Mouse (Mus musculus) embryo, embryonic 11 days (tissue): ENCODE data around the gene Gm9999.
"Not testable (repeated sequence)": the region's sequence is repeated elsewhere in the genome, so short reads cannot be mapped to it uniquely, and the experiment has no call there.

ENCODE experiments used
- DNase-seq: peaks from one replicate; pipeline ENCODE4 v3.0.0-alpha.2; 2015

The Gm9999 gene

DNA sequence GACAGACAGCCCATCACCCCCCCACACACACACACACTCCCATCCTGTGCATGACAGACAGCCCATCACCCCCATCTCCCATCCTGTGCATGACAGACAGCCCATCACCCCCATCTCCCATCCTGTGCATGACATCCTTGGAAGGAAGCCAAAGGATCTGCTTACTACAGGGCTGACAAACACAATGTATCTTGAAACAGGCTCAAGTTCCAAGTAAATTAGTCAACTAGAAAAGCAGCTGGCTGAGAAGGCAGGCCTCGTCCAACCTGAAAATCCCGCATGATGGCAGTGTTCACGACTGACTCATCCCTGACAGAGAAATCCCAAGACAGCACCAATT lies 17.2 kb downstream of the Gm9999 start:
- DNase-seq, result no peak

DNA sequence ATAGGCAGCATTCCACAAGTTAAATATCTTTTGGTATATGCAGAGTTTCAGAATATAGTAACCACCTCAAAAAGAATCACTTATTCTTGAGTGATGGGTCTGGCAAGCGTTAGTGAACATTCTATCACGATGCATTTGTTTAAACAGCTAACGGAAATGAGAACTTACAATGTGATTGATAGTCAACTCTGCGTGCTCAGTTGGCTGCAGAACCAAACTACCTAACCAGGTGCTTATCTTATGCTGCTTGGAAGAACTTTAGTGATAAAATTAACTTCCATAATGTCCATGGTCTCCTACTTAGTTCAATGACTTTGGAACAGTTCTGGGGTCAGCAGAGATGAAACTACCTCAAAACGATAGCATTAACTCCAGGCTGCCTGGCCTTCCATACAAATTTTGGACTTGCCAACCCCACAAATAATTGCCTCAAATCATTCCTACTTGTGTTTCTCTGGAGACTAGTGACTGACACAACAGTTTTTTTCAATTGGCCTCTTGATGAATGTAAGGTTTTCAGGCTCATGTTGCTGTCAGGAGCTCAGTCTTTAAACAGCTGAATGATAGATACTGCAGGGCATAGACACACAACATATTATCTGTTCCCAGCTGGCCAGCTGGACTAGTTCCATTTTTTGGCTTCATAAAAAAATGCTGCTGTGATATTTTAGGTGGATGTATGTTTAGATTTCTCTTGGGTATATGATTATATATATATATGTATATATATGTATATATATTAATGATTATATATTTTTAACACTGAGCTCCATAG lies 17.9 kb downstream of the Gm9999 start:
- DNase-seq, result no peak

DNA sequence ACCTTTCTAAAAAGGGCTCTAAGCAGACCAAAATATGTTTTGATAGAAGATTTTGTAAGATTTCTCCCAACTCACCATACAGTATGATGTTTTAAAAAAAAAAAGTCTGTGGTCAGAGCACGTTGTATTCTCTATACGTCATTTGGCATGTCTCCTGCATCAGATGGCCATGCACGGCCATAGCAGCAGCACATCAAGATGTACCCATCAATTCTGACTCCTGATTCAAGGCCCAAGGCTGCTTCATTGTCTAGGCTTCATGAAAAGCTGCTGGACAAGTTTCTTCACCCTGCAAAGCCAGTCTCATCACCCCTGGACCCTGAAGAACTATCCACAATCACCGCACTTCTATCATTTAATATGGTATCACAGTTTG lies 18.5 kb downstream of the Gm9999 start:
- no peak for DNase-seq

DNA sequence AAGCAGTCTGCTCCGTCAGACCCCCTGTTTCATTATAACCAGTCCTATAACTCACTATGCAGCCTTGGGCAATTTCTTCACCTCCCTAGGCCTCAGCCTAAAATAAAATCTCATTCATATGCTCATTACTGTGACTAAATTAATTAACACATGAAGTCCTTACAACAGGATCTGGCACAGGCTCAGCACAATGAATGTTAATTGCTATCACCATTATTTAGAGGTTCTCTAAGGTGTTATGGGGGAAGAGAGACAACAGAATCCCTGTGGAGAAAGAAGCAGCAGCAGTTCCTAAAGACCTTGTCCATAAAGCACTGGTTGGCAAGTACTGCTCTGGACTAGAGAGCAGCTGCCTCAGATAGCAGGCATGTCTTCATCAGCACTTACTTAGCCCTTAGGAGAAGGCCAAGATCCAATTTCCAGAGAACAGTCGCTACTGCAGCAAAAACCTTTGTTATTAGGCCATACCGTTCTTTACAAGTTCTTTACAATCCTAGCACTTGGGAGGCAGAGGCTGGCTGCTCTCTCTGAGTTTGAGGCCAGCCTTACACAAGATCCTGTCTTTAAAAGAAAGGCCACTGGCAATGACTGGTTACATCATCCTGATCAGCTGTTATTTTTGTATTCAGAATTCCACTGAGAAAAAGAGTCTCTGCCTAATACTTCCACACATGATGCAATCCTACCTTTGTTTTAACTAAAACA lies 20.2 kb downstream of the Gm9999 start:
- DNase-seq, result no peak

DNA sequence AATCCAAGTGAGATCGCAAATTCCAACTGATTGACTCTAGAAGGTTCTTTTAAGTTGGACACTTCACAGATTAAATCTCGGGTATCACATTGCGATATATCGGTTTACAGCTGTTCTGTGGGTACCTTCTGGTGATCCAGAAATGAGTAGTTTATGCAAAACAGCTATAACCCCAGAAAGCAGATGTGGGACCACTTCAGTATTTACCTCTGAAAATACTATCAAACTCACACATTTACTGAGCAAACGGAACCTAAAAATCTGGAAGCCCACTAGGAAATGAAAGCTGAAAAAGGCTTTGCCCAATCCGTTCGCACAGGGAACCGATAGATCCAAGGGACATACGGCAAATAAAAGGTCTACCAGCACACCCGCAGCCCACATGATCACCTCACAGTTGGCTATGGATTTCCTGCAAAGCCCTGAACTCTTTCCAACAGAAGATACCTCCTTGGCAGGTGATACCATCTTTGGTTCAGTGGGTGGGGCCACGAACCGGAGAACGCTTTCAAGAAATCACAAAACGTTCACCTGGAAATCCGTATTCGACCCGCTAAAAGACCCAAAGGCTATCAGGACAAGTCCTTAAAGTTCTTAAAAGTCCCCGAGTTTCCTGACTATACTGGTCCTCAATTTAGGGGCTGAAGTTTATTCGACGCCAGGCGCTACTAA lies 23.9 kb downstream of the Gm9999 start:
- DNase-seq, result no peak

DNA sequence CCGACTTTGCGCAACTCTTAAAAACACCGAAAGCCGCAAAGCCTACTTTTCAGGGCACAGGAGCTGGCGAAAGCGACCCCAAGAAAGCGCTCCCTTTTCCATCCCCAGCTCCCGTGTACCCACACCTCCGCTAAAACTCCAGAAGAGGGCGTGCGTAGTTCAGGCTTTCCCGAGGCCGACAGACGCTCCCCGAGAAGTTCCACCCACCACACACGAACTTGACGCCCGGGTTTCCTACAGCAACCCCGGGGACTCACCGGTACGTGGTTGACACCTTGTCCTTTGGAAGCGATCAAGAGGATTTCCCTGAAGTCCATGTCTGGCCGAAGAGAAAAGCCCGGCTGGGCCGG lies 24.4 kb downstream of the Gm9999 start:
- DNase-seq, result peak; percentile 83

DNA sequence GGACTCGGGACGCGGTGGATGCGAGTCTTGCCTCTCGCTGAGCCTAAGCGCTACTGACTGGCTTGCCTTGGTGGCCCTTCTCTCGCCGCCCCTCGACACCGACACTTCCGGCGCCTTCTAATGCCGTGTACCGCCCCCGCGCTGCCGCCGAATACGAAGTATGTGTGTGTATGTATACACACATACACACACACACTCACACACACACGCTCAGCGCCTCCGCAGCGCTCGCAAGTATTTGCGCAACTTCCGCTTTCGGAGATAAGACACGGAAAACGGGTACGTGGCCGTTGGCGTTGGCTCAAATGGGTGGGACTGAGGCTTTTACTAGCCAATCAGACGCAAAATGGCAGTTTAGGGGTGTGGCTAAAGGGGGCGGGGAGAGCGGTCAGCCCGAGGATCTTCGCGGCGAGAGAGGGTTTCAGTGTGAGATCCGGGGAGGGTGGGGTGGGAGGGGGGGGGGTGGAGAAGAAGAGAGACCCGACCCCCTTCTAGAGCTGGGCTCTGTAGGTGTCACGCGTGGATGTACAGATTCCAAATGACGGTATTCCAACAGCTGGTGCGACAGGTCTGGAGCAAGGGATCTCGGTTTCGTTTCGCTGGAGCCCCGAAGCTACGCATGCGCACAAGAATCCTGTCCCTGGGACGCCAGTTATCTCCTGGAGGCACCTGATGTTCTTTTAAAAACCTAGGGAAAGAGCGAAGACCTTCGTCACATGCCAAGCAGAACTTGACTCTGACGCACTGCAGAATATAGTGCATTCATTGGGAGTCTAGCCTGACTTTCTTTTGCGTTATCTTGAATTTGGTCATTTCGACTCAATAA lies 25.0 kb downstream of the Gm9999 start, which contains the start of gene Spty2d1:
TSS of gene Spty2d1 (minus strand) at position 244 of the 826 bp plus-strand sequence.
- DNase-seq, result peak; percentile 98

DNA sequence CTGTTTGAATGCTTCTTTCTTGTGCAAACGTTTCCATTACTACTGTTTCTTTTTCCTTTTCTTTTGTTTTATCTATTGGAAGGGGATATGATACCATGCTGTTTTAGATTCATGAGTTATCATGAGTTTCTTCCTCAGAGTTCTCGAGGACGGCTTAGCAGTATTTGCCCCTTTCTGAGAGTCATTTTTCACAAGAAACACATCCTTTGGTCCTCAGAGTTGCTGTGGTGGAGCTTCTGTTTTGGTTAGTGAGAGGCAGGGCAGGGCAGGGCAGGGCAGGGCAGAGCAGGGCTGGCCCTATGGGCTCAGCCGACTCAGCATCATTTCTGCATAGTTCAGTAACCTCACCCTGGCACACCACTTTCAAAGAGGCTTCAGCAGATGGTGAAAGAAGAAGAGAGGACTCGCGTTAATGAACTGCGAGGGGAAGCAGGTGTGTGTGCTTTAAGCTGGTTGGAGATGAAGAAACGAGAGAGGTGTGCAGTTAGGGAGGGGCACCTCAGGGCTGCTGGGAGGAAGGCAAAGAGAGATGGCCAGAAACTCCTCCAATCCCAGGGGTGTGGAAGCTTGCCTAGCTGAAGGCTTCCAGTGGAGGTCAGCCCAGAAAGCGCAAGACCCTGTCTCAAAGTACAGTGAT lies 29.9 kb downstream of the Gm9999 start:
- no peak for DNase-seq

DNA sequence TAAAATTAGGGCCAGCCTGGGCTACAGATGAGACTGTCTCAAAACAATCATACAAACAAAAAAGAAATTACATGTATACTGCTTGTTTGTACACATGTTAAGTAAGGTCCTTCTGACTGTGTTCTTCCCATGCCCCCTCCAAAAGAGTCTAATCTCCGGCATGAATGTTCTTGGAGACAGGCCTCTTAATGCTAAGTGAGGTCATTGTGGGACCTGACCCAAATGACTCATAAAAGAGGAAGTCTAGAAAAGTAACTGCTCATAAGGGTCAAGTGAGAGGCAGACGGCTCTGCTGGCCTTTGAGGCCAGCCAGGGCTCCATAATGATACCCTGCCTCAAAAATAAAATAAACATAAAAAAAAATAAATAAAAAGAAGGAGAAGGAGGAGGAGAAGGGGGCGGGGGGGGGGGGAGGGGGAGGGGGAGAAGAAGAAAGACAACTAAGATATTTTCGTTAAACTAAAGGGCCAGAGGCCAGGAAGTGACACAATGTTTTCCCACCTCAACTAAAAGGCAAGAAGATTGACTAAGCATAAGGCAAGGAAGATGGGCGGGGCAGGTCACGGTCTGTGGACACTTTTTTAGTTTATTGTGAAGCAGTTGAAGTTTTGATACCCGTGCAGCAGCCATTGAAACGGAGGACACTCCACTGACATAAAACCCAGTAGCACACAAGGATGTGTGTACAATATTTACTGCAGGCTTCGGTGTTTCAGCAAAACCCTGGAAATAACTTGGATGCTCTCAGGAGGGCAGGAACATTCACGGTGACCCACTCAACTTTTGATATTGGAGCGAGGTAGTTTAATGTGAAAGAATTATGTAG lies 31.4 kb downstream of the Gm9999 start:
- no peak for DNase-seq

DNA sequence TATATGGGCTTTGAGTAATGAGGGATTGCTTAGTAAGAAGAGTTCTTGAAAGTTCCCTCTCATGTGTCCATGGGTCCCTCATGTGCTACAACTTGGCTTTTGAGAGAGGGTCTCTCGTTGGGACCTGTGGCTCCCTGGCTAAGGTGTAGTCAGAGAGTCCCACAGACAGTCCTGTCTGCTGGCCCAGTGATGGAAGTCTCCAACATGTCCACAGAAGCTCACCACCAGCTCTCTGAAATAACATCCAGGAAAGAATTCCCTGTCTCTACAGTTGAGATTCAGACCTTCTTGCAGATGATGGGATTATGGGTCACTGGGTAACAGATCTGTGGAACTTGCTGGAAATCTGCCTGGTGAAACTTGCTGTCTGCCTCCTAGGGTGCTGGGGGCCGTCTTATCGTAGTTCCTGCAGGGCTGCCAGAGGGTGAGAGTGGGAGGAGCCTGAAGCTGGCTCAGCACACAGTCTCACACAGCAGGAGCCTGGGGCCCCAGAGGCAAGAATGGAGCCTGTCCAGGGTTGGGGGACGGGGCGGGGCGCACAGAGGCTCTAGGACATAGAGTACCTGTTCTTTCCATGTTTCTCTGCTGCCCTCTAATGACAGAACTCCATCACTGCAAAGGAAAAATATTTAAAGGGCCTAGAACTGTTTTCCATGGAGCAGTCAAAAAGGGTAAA lies 32.1 kb downstream of the Gm9999 start:
- DNase-seq, result peak; percentile 90

DNA sequence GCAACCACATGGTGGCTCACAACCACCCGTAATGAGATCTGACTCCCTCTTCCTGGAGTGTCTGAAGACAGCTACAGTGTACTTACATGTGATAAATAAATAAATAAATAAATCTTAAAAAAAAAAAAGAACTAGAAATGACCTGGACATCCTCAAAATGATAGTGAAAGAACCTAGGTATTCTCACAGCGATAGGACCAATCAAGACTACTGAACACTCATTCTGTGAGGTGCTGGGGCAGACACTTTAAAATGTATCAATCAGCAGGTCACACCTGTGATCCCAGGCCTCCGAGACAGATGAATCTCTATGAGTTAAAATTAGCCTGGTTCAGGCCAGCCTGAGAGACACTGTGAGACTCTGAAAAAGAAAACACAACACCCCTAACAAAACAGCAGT lies 33.2 kb downstream of the Gm9999 start:
- DNase-seq, result no peak

DNA sequence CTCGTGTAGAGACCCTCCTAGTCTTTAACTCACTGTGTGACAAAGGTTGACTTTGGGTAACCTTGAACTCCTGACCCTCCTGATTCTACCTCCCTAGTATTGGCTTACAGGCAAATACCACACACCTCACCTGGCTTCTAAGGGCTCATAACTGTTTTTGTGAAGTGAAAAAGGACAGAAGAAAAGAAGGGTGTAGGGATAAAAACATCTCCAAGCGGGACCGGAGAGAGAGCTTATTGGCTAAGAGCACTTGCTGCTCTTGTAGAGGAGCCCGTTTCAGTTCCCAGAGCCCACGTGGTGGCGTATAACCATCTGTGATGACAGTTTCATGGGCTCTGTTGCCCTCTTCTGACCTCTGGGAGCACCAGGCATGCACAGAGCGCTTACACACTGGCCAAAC lies 33.8 kb downstream of the Gm9999 start:
- DNase-seq, result no peak

DNA sequence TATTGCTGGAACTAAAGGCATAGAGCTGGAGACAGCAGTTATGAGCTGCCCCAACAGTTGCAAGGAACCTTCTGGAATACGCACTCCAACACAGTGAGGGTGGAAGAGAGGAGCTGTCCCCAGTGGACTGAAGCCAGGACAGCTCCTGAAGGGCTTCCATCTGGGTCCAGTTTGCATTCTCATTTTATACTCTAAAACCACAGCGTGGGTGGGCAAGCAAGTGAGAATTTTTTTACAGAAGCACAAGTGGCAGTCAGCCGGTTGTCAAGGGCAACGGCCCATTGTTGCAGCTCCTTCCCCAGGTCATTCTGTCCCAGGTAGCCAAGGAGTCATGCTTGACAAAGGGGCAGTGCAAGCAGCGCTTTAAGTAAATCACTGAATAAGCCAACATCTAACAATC lies 36.3 kb downstream of the Gm9999 start:
- no peak for DNase-seq

DNA sequence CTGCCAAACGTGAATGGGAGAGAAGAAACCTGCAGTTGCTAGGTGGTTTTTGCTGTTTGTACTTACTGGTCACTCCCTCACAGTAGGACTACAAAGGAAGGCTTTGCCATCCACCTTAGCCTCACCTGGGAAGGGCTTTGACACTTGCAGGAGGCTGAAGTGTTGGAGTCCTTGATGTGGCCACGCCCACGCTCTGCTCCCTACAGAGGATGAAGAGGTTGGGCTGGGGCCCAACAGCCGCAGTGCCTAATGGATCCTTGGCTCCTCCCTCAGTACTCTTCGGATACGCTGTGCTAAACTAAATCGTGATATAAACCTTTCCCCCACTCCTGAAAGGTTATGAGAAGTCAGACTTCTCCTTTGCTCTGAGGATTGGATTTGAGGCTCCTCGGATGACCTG lies 37.6 kb downstream of the Gm9999 start:
- no peak for DNase-seq

DNA sequence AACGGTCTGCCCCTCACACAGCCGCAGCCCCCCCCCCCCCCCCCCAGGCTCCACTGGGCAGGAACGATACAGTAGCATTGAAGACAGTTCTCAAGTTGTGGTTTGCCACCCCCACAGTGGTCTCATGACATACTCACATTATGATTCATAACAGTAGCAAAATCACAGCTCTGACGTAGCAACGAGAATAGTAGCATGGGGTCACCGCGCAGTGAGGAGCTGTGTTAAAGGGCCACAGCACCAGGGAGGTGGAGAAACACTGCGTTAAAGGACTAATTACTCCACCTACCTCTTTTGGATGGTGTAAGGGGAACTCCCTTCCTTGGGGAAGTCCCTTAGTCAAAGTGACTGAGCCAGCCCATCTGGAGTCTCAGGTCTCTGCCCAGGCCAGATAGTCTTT lies 39.1 kb downstream of the Gm9999 start:
- DNase-seq, result no peak

DNA sequence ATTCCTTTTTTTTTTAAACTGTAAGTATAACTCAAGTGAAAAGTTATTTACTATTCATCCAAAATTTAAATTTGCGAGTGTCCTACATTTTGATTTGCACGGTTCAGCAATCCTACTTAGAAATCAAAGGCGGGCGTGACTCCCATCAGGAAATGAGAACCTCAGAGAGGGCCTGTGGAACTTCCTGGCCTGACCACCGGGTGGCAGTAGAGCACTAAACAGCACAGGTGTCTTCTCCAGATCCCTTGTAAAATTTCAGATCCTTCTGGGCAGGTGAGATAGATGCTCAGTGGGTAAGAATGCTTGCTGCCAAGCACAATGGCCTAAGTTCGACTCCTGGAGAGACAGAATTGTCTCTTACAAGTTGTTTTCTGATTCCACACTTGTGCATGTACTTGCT lies 40.1 kb downstream of the Gm9999 start:
- DNase-seq, result peak; percentile 79

DNA sequence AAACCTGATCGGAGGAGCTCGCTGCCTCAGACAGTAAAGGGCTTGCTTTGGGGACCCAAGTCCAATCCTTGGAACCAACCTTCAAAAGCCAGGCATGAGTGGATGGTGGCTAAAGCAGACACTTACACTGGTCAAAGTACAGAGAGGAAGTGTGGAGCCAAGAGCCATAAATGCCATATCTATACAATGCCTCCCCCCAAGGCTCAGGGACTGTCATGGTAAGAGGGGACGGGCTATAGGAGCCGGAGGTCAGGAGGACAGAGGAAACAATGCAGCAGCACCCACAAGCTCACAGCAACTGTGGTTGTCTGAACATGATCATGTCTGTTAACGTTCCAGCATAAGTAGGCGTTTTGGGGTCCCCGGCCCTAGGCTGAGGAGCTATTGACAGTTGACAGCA lies 41.1 kb downstream of the Gm9999 start:
- no peak for DNase-seq

DNA sequence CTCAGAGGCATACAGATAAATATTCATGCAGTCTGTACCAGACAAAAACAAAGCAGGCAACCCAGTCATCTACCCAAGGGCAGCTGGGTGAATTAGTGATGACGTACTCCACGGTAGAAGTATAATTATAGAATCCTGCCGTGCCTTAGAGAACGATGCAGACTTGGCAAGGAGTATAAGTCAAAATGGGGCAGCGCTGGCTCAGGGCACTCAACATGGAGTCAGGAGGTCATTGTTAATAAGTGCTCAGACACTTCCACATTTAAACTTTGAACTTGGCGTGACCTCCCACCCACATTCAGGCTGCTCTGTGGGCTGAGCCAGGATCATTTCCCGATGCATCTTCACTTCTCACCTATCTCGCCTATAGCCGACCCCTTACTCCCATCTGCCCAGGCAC lies 42.0 kb downstream of the Gm9999 start:
- no peak for DNase-seq

DNA sequence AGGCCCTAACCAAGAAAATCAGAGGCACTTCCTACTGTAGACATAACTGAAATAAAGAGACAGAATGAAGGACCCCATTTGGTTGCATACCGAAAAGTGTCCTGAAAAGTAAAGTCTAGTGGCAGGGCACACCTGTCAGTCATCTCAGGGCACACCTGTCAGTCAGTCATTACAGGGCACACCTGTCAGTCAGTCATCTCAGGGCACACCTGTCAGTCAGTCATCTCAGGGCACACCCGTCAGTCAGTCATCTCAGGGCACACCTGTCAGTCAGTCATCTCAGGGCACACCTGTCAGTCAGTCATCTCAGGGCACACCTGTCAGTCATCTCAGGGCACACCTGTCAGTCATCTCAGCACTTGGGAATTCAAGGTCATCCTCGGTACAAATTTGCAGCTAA lies 43.5 kb downstream of the Gm9999 start:
- DNase-seq, result not testable (repeated sequence)

DNA sequence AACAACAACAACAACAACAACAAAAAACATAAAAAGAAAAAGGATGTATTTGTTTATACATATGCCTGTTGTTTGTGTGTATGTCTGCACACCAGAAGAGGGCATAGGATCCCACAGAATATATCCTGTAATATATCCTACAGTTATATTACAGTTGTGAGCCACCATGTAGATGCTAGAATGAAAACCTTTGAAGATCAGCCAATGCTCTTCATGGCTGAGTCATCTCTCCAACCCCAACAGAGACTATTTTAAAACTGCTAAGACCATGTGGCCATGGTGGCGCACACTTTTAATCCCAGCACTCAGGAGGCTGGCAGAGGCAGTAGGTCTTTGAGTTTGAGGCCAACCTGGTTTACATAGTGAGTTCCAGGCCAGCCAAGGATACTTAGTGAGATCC lies 44.1 kb downstream of the Gm9999 start:
- DNase-seq, result no peak

DNA sequence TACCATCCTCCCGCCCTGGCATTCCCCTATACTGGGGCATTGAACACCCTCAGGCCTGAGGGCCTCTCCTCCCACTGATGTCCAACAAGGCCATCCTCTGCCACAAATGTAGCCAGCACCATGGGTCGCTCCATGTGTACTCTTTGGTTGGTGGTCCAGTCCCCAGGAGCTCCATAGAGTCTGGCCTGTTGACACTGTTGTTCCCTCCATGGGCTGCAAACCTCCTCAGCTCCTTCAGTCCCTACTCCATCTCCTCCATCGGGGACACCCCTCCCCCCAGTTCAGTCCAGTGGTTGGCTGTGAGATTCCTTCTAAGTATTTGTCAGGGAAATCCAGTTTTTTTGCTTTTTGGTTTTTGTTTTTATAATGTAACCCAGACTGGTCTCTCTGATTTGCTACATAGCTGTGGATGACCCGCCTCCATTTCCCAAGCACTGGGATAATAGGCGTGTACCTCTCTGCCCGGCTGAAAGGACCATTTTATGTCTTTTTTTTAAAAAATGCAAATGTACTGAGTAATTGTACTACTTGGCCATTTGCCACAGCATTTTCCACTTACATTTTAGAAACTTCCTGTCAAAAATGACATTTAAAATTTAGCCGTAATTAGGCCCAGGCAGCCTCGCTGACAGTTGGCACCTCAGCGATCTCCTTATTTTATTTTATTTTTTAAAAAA lies 47.3 kb downstream of the Gm9999 start:
- no peak for DNase-seq
